Mouse (Mus musculus) liver, adult 2 months (tissue): ENCODE measurements around the gene Stab1. TPM values are rescaled to one million over a fixed set of nuclear protein-coding genes. Genes with fewer than 3 reads are reported as not detected.

Experiments
- DNase-seq: peaks from one replicate; pipeline ENCODE4 v3.0.0-alpha.2; 2011; ENCODE audit warnings: low read depth, low spot score; ENCODE audit errors: extremely low read depth
- H3K27ac ChIP-seq: fragments of 200-500 bp; replicated peaks from 2 replicates; pipeline ENCODE4 v1.5.1; 2012; ENCODE audit warnings: low read depth, mild to moderate bottlenecking, control low read depth, inconsistent platforms, low read length; ENCODE audit not compliant: insufficient read depth
- H3K27me3 ChIP-seq: fragments of 200-500 bp; 2 replicates; pipeline ENCODE4 v1.6.1; 2012; ENCODE audit warnings: mild to moderate bottlenecking, moderate library complexity, low read length, inconsistent platforms; ENCODE audit not compliant: control insufficient read depth, insufficient read depth
- H3K36me3 ChIP-seq: fragments of 200-500 bp; 2 replicates; pipeline ENCODE4 v1.6.1; 2012; ENCODE audit warnings: low read length, inconsistent platforms; ENCODE audit not compliant: control insufficient read depth, insufficient read depth
- H3K4me1 ChIP-seq: fragments of 200-500 bp; 2 replicates; pipeline ENCODE4 v1.6.1; 2011; ENCODE audit warnings: low read length; ENCODE audit not compliant: control insufficient read depth, insufficient read depth
- H3K4me3 ChIP-seq: fragments of 200-500 bp; 2 replicates; pipeline ENCODE4 v1.5.1; 2011; ENCODE audit warnings: low read depth, mild to moderate bottlenecking, control low read depth, low read length, moderate library complexity; ENCODE audit not compliant: insufficient read depth
- H3K79me2 ChIP-seq: fragments of 200-500 bp; 2 replicates; pipeline ENCODE4 v1.6.1; 2012; ENCODE audit warnings: inconsistent platforms, mild to moderate bottlenecking, low read length, moderate library complexity; ENCODE audit not compliant: control insufficient read depth, insufficient read depth
- H3K9ac ChIP-seq: fragments of 200-500 bp; 2 replicates; pipeline ENCODE4 v1.6.1; 2012; ENCODE audit warnings: low read depth, mild to moderate bottlenecking, control low read depth, inconsistent platforms, low read length
- CTCF ChIP-seq: fragments of 200-500 bp; IDR thresholded peaks from 2 replicates; pipeline ENCODE4 v1.5.1; 2011; ENCODE audit warnings: low read depth, low read length, control low read depth
- POLR2A ChIP-seq: fragments of 200-500 bp; IDR thresholded peaks from 2 replicates; pipeline ENCODE4 v1.6.1; 2011; ENCODE audit warnings: low read length, control low read depth; ENCODE audit not compliant: insufficient read depth; ENCODE audit errors: extremely low read depth
- WGBS: fragments of 180-500 bp; shearing (Covaris S2); methylation state at CpG from one replicate; pipeline ENCODE4 v1.1.7; 2018; 5-methylcytosine and 5-hydroxymethylcytosine counted together
- polyA plus RNA-seq: library from polyadenylated mRNA; depleted of rRNA; stranded (reverse); fragments of >200 nt; gene quantifications from 2 replicates; pipeline ENCODE4 v1.2.3, GENCODE M21; 2012
- total RNA-seq: library from RNA; depleted of rRNA; stranded (reverse); fragments of >200 nt; gene quantifications from 2 replicates; pipeline ENCODE4 v1.2.3, GENCODE M21; 2014

Stab1 gene
- total and polyA plus RNA-seq, 2 experiments, result 27.0 to 52.3 TPM

GRCm38 (mm10) chr14:31212499-31212898, 44.1 kb upstream of the Stab1 start:
- H3K4me3 ChIP-seq, result no peak overlapping the region
- H3K4me1 ChIP-seq, result no peaks in the 10 kb centered on the region
- 88% methylated on average over 3 of the region's 3 CpGs for WGBS

GRCm38 (mm10) chr14:31211854-31212253, 43.4 kb upstream of the Stab1 start:
- no peaks in the 10 kb centered on the region for H3K36me3 ChIP-seq
- H3K9ac ChIP-seq, result no peak overlapping the region
- DNase-seq, result no peak
- H3K27me3 ChIP-seq, result no peaks in the 10 kb centered on the region
- TF ChIP-seq POLR2A (no peak), CTCF (no peak)
- no peaks in the 10 kb centered on the region for H3K79me2 ChIP-seq
- no peak overlapping the region for H3K27ac ChIP-seq
- 95% methylated on average over 6 of the region's 6 CpGs for WGBS
- H3K4me3 ChIP-seq, result no peak overlapping the region
- H3K4me1 ChIP-seq, result peaks cover 6% of the 10 kb centered on the region; the same call in 1 of the 2 replicates

More at GRCm38 (mm10) chr14:31212499-31212898, 44.1 kb upstream of the Stab1 start:
- DNase-seq, result no peak
- H3K27ac ChIP-seq, result no peak overlapping the region
- no peak overlapping the region for H3K9ac ChIP-seq
- TF ChIP-seq CTCF (no peak), POLR2A (no peak)
- no peaks in the 10 kb centered on the region for H3K79me2 ChIP-seq
- no peaks in the 10 kb centered on the region for H3K27me3 ChIP-seq
- H3K36me3 ChIP-seq, result no peaks in the 10 kb centered on the region

- peaks cover 16% of the 10 kb centered on the region; the same call in 1 of the 2 replicates for H3K79me2 ChIP-seq
- no peak overlapping the region for H3K4me3 ChIP-seq
- no peak for DNase-seq
- H3K9ac ChIP-seq, result no peak overlapping the region
- H3K27me3 ChIP-seq, result no peaks in the 10 kb centered on the region
- H3K27ac ChIP-seq, result no peak overlapping the region
- H3K4me1 ChIP-seq, result peaks cover 11% of the 10 kb centered on the region; the same call in 1 of the 2 replicates
- TF ChIP-seq POLR2A, result no peak
- TF ChIP-seq CTCF, result no peak
- H3K36me3 ChIP-seq, result peaks cover under 1% of the 10 kb centered on the region
- WGBS, result 93% methylated on average over 4 of the region's 4 CpGs
Measured at GRCm38 (mm10) chr14:31209133-31209557, 40.7 kb upstream of the Stab1 start.

GRCm38 (mm10) chr14:31208084-31208483, 39.6 kb upstream of the Stab1 start, which contains the start of gene Tnnc1:
Gene Tnnc1 (plus strand): TSS chr14:31208312.
- Histone ChIP-seq H3K27ac (no peak within 1 kb of the TSS), H3K4me3 (no peak within 1 kb of the TSS), H3K4me1 (peaks cover 11% of the 10 kb centered on the region; the same call in 1 of the 2 replicates), H3K79me2 (peaks cover 19% of the 10 kb centered on the region; the same call in 1 of the 2 replicates), H3K36me3 (peaks cover 9% of the 10 kb centered on the region), H3K27me3 (no peaks in the 10 kb centered on the region), H3K9ac (no peak within 1 kb of the TSS)
- TF ChIP-seq POLR2A, result no peak
- no peak for TF ChIP-seq CTCF
- 89% methylated on average over 2 of the region's 2 CpGs for WGBS
- no peak for DNase-seq

GRCm38 (mm10) chr14:31207070-31207830, 38.8 kb upstream of the Stab1 start:
- peak overlapping the region; percentile 84 for H3K4me3 ChIP-seq
- peak overlapping the region; percentile 49 for H3K27ac ChIP-seq
- peak overlapping the region; percentile 40 for H3K9ac ChIP-seq
- peaks cover 13% of the 10 kb centered on the region for H3K36me3 ChIP-seq
- H3K79me2 ChIP-seq, result peaks cover 19% of the 10 kb centered on the region; the same call in 1 of the 2 replicates
- TF ChIP-seq CTCF, result no peak
- TF ChIP-seq POLR2A, result no peak
- whole genome bisulfite sequencing, result 67% methylated on average over 13 of the region's 13 CpGs
- H3K27me3 ChIP-seq, result no peaks in the 10 kb centered on the region
- H3K4me1 ChIP-seq, result peaks cover 11% of the 10 kb centered on the region; the same call in 1 of the 2 replicates
- DNase-seq, result no peak
